Mouse (Mus musculus): ENCODE results near the gene Ostm1.

The Ostm1 gene

GRCm38 (mm10) chr10:42679586-42679985 lies 96.0 kb downstream of the Ostm1 start:
- DNase-seq (ENCODE audit: low spot score): no peak

GRCm38 (mm10) chr10:42680582-42681001 lies 97.0 kb downstream of the Ostm1 start:
- no peak for DNase-seq (ENCODE audit: low spot score)

- no peak for DNase-seq (ENCODE audit: low spot score)
These were observed 98.8 kb downstream of the Ostm1 start for GRCm38 (mm10) chr10:42682421-42682820.

GRCm38 (mm10) chr10:42687873-42688272 lies 104.3 kb downstream of the Ostm1 start:
- no peak for DNase-seq (ENCODE audit: low spot score)

- DNase-seq (ENCODE audit: low spot score): no peak
These were observed 106.1 kb downstream of the Ostm1 start for GRCm38 (mm10) chr10:42689694-42690093.

- DNase-seq (ENCODE audit: low spot score): no peak
These were observed 106.8 kb downstream of the Ostm1 start for GRCm38 (mm10) chr10:42690233-42691028.

GRCm38 (mm10) chr10:42691051-42691450 lies 107.4 kb downstream of the Ostm1 start:
- DNase-seq (ENCODE audit: low spot score): no peak

GRCm38 (mm10) chr10:42692095-42692494 lies 108.5 kb downstream of the Ostm1 start:
- no peak for DNase-seq (ENCODE audit: low spot score)

GRCm38 (mm10) chr10:42692794-42693193 lies 109.2 kb downstream of the Ostm1 start:
- no peak for DNase-seq (ENCODE audit: low spot score)

GRCm38 (mm10) chr10:42693482-42693881 lies 109.9 kb downstream of the Ostm1 start:
- DNase-seq (ENCODE audit: low spot score): no peak

GRCm38 (mm10) chr10:42696361-42696760 lies 112.7 kb downstream of the Ostm1 start:
- DNase-seq (ENCODE audit: low spot score): no peak

- DNase-seq (ENCODE audit: low spot score): peak; percentile 70
These were observed 113.4 kb downstream of the Ostm1 start for GRCm38 (mm10) chr10:42697007-42697406.

- no peak for DNase-seq (ENCODE audit: low spot score)
These were observed 114.8 kb downstream of the Ostm1 start for GRCm38 (mm10) chr10:42698375-42698774.

- DNase-seq (ENCODE audit: low spot score): no peak
These were observed 115.4 kb downstream of the Ostm1 start for GRCm38 (mm10) chr10:42698994-42699393.

- DNase-seq (ENCODE audit: low spot score): no peak
These were observed 118.5 kb downstream of the Ostm1 start for GRCm38 (mm10) chr10:42702111-42702510.

- no peak for DNase-seq (ENCODE audit: low spot score)
These were observed 131.1 kb downstream of the Ostm1 start for GRCm38 (mm10) chr10:42714676-42715075.

- no peak for DNase-seq (ENCODE audit: low spot score)
These were observed 131.9 kb downstream of the Ostm1 start for GRCm38 (mm10) chr10:42715366-42716035.

GRCm38 (mm10) chr10:42722116-42722515 lies 138.5 kb downstream of the Ostm1 start:
- DNase-seq (ENCODE audit: low spot score): no peak

- DNase-seq (ENCODE audit: low spot score): peak; percentile 0
These were observed 139.9 kb downstream of the Ostm1 start for GRCm38 (mm10) chr10:42723275-42724232.

- no peak for DNase-seq (ENCODE audit: low spot score)
These were observed 146.0 kb downstream of the Ostm1 start for GRCm38 (mm10) chr10:42729607-42730006.

- DNase-seq (ENCODE audit: low spot score): peak; percentile 67
These were observed 151.0 kb downstream of the Ostm1 start for GRCm38 (mm10) chr10:42734546-42735060.

GRCm38 (mm10) chr10:42751813-42752212 lies 168.2 kb downstream of the Ostm1 start:
- DNase-seq (ENCODE audit: low spot score): no peak
